Mouse (Mus musculus) C2C12 (cell line): ENCODE results near the gene Pln. TPM values are rescaled to one million over a fixed set of nuclear protein-coding genes. Genes with fewer than 3 reads are reported as not detected.

Experiments
- H3K27me3 ChIP-seq: one replicate; pipeline ENCODE4 v1.6.1; 2011; ENCODE audit not compliant: control insufficient read depth, insufficient read depth, insufficient read length
- H3K36me3 ChIP-seq: one replicate; pipeline ENCODE4 v1.6.1; 2011; ENCODE audit not compliant: control insufficient read depth, insufficient read depth
- H3K4me3 ChIP-seq: one replicate; pipeline ENCODE4 v1.5.1; 2011; ENCODE audit warnings: mild to moderate bottlenecking, control low read depth; ENCODE audit not compliant: poor library complexity, insufficient read depth, severe bottlenecking
- H3K79me2 ChIP-seq: one replicate; pipeline ENCODE4 v1.6.1; 2011; ENCODE audit not compliant: control insufficient read depth, insufficient read depth
- H3K79me3 ChIP-seq: one replicate; pipeline ENCODE4 v1.6.1; 2011; ENCODE audit warnings: low read depth, control low read depth
- H3ac ChIP-seq: one replicate; pipeline ENCODE3; 2011; ENCODE audit warnings: low read depth; ENCODE audit not compliant: control insufficient read depth, insufficient read length
- CEBPB ChIP-seq: IDR thresholded peaks from one replicate; pipeline ENCODE4 v1.6.1; 2011; ENCODE audit warnings: low read depth, mild to moderate bottlenecking, control low read depth, moderate library complexity
- CTCF ChIP-seq: IDR thresholded peaks from one replicate; pipeline ENCODE4 v1.5.1; 2011; ENCODE audit not compliant: control insufficient read depth, insufficient read depth, insufficient read length
- FOSL1 ChIP-seq: IDR thresholded peaks from one replicate; pipeline ENCODE4 v1.8.0; 2011; ENCODE audit warnings: mild to moderate bottlenecking, low read length; ENCODE audit not compliant: poor library complexity, insufficient read depth, severe bottlenecking
- MAX ChIP-seq: IDR thresholded peaks from one replicate; pipeline ENCODE4 v1.6.1; 2011; ENCODE audit warnings: mild to moderate bottlenecking, control low read depth
- MYOD1 ChIP-seq: IDR thresholded peaks from one replicate; pipeline ENCODE4 v1.6.1; 2011; ENCODE audit warnings: low read depth; ENCODE audit not compliant: control insufficient read depth, insufficient read length
- MYOG ChIP-seq: IDR thresholded peaks from one replicate; pipeline ENCODE4 v1.6.1; 2011; ENCODE audit not compliant: control insufficient read depth, insufficient read length; ENCODE audit errors: extremely low read depth
- USF1 ChIP-seq: IDR thresholded peaks from one replicate; pipeline ENCODE4 v1.6.1; 2011; ENCODE audit warnings: low read depth, mild to moderate bottlenecking, control low read depth, moderate library complexity
- polyA plus RNA-seq: library from polyadenylated mRNA; unstranded; fragments of >200 nt; fragmentation: generic; extraction: Trizol; gene quantifications from one replicate; pipeline ENCODE4 v1.2.1, GENCODE M21; 2012; ENCODE audit warnings: missing spikeins

Gene Pln
- polyA plus RNA-seq, 1 experiment, result 0.04 TPM

- no peaks in the 10 kb centered on the region for H3K79me2 ChIP-seq
- no peak overlapping the region for H3ac ChIP-seq
- no peaks in the 10 kb centered on the region for H3K27me3 ChIP-seq
- H3K36me3 ChIP-seq, result no peaks in the 10 kb centered on the region
- no peak overlapping the region for H3K4me3 ChIP-seq
- H3K79me3 ChIP-seq, result peaks cover 3% of the 10 kb centered on the region
- TF ChIP-seq USF1 (no peak), MYOD1 (no peak), MYOG (no peak), FOSL1 (no peak), CEBPB (no peak), MAX (no peak), CTCF (no peak)
These were observed 4.0 kb downstream of the Pln start for GRCm38 (mm10) chr10:53341288-53341965.

GRCm38 (mm10) chr10:53342166-53342728, 4.8 kb downstream of the Pln start:
- H3ac ChIP-seq, result no peak overlapping the region
- peaks cover 2% of the 10 kb centered on the region for H3K79me3 ChIP-seq
- H3K27me3 ChIP-seq, result no peaks in the 10 kb centered on the region
- no peak overlapping the region for H3K4me3 ChIP-seq
- no peak for TF ChIP-seq MYOD1
- TF ChIP-seq CTCF, result no peak
- TF ChIP-seq USF1, result no peak
- no peak for TF ChIP-seq CEBPB
- no peak for TF ChIP-seq FOSL1
- no peak for TF ChIP-seq MYOG
- no peak for TF ChIP-seq MAX
- no peaks in the 10 kb centered on the region for H3K36me3 ChIP-seq
- H3K79me2 ChIP-seq, result no peaks in the 10 kb centered on the region

GRCm38 (mm10) chr10:53343384-53343783, 5.9 kb downstream of the Pln start:
- H3K36me3 ChIP-seq, result peaks cover 2% of the 10 kb centered on the region
- TF ChIP-seq MYOG (no peak), CEBPB (no peak)
- no peak overlapping the region for H3ac ChIP-seq
- no peak overlapping the region for H3K4me3 ChIP-seq
- H3K79me3 ChIP-seq, result peaks cover 2% of the 10 kb centered on the region
- H3K27me3 ChIP-seq, result no peaks in the 10 kb centered on the region
- no peaks in the 10 kb centered on the region for H3K79me2 ChIP-seq

- no peak overlapping the region for H3K4me3 ChIP-seq
- H3ac ChIP-seq, result no peak overlapping the region
- H3K79me3 ChIP-seq, result peaks cover 2% of the 10 kb centered on the region
- peaks cover 5% of the 10 kb centered on the region for H3K36me3 ChIP-seq
- no peaks in the 10 kb centered on the region for H3K27me3 ChIP-seq
- no peaks in the 10 kb centered on the region for H3K79me2 ChIP-seq
- TF ChIP-seq MAX (no peak), CEBPB (no peak), CTCF (no peak)
These were observed 6.4 kb downstream of the Pln start for GRCm38 (mm10) chr10:53343865-53344264.

GRCm38 (mm10) chr10:53345508-53345907, 8.0 kb downstream of the Pln start:
- Histone ChIP-seq H3K79me2 (no peaks in the 10 kb centered on the region), H3ac (no peak overlapping the region), H3K27me3 (no peaks in the 10 kb centered on the region), H3K36me3 (peaks cover 5% of the 10 kb centered on the region), H3K4me3 (no peak overlapping the region), H3K79me3 (peaks cover 2% of the 10 kb centered on the region)
- TF ChIP-seq MAX, result no peak
- TF ChIP-seq CEBPB, result no peak
- TF ChIP-seq MYOD1, result no peak
- no peak for TF ChIP-seq FOSL1
- TF ChIP-seq USF1, result no peak

GRCm38 (mm10) chr10:53346506-53346905, 9.0 kb downstream of the Pln start:
- Histone ChIP-seq H3K79me2 (no peaks in the 10 kb centered on the region), H3K36me3 (peaks cover 5% of the 10 kb centered on the region), H3ac (no peak overlapping the region), H3K79me3 (peaks cover 2% of the 10 kb centered on the region), H3K27me3 (no peaks in the 10 kb centered on the region), H3K4me3 (no peak overlapping the region)
- TF ChIP-seq CTCF, result peak; percentile 17
- TF ChIP-seq USF1, result no peak
